Mouse (Mus musculus) layer of hippocampus, postnatal 36 days (tissue): ENCODE data around the gene Nxpe4. TPM values are rescaled to one million over a fixed set of nuclear protein-coding genes. Genes with fewer than 3 reads are reported as not detected.
"Not testable (repeated sequence)": the region's sequence is repeated elsewhere in the genome, so short reads cannot be mapped to it uniquely, and the experiment has no call there.

Experiments
- DNase-seq, 2 experiments: peaks; one replicate each; pipeline ENCODE4 v3.0.0; 2022
- total RNA-seq, 2 experiments: library from RNA; stranded (reverse); gene quantifications; 2 replicates each; pipeline ENCODE4 v1.2.3; 2021

Nxpe4 gene
- total RNA-seq, 2 experiments from 2014 or later, result 8.1 to 8.4 TPM

DNA sequence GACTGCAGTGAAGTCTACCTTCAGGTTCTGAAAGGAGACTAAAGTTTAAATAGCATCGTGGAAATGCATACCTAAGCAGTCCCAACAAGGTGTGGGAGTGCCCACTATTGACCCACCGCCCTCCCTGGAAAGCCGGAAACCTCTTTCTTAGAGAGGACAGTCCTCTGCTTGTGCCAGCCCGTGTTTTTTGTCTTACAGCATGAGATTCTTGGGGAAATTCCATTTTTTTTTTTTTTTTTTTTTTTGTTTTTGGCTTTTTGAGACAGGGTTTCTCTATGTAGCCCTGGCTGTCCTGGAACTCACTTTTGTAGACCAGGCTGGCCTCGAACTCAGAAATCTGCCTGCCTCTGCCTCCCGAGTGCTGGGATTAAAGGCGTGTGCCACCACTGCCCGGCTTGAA is 255.5 kb downstream of the Nxpe4 start:
- not testable (repeated sequence) for DNase-seq

- DNase-seq, result no peak
These were observed 256.2 kb downstream of the Nxpe4 start for GRCm38 (mm10) chr9:48417994-48418393.

DNA sequence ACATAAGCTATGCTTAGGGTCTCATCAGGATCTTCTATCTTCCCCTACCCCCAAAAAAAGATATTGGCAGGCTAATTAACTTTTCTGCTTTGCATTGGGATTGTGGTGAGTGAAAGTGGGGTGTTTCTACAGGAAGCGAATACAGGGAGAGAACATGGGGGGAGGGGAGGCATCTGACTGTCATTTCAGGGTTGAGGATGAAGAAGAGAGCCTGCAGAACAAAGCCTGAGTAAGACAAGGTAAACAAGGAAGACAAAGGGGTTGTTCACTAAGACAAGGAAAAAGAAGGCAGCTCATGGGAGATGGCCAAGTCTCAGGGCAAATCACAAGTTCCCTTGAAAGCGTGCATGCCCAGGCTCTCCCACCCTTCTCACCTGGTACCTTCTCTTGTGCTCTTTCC is 256.6 kb downstream of the Nxpe4 start:
- DNase-seq, result no peak

DNA sequence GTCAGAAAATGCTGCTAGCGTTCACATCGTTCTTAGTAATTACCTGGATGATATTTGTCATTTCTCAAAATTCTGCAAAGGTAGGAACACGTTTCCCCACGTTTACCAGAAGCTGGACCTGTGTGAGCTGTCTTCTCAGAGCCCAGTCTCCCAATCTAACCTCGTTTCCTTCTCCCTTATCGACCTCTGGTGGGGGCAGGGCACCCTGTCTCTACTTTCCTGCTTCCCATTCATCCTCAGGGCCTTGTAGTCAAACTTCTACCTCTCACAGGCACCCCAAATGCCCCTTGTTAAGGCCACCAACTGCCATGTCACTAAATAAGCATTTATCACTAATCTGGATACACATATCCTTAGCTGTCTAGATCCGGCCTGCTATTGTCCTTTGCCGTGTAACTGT is 257.0 kb downstream of the Nxpe4 start:
- no peak for DNase-seq

DNA sequence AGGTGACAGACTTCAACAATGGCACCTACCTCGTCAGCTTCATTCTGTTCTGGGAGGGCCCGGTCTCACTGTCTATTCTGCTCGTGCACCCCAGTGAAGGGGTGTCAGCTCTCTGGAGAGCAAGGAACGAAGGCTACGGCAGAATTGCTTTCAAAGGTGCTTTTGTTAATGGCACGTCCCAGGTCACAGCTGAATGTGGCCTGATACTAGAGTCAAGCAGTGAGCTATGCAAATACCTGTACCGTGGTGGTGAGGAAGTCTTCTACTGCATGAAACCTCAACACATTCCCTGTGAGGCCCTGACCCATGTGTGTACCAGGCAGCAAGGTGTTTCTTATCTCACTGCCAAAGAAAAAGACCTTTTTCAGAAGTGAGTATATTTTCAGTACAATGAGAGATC is 258.6 kb downstream of the Nxpe4 start:
- no peak for DNase-seq

DNA sequence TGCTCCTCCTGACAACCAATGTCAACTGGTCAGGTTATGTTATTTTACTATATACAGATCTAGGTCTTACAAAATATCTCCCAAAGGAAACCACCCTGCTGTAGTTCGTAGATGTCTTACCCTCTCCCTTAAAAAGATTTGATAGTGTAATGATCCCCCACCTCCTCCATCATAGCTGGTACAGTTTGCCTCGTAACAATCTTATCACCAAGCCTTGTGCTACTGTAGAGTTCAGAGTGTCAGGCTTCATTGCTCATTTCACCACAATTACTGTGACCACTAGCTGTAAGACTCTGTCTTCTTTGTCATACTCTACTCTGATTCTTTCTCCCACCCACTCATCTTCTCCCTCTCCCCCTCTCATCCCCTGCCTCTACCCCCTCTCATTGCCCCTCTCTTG is 259.2 kb downstream of the Nxpe4 start:
- no peak for DNase-seq

GRCm38 (mm10) chr9:48421561-48421960 is 259.7 kb downstream of the Nxpe4 start:
- no peak for DNase-seq

DNA sequence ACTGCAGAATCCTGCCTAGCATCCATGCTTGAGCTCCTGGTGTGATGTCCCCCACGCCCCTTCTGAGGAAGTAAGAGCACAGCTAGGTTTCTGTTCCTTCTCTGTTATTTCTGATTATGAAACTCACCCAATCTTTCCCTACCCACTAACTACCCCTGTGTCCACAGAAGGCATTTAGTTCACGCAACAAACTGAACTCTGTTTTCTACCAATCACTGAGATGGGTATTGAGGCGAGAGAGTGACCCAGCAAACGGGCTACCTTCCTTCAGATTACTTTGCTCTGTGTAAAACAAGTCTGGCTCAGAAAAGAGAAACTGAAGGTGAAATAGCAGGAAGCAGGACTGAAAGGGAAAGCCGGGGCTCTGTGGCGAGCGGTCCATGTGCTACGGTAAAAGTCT is 260.6 kb downstream of the Nxpe4 start:
- DNase-seq, result no peak

DNA sequence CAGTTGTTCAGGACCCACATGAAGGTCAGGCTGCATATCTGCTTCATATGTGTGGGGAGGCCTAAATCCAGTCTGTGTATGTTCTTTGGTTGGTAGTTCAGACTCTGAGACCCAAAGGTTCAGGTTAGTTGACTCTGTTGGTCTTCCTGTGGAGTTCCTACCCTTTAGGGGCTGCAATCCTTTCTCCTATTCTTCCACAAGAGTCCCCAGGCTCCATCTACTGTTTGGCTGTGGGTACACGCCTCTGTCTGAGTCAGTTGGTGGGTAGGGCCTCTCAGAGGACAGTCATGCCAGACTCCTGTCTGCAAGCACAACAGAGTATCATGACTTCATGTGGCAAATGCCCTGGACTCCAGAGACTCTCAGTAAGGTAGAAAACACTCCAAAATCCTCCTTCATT is 261.4 kb downstream of the Nxpe4 start:
- DNase-seq, result no peak

- DNase-seq, result no peak
These were observed 265.4 kb downstream of the Nxpe4 start for GRCm38 (mm10) chr9:48427176-48427575.

- no peak for DNase-seq
These were observed 270.6 kb downstream of the Nxpe4 start for GRCm38 (mm10) chr9:48432449-48432848.

DNA sequence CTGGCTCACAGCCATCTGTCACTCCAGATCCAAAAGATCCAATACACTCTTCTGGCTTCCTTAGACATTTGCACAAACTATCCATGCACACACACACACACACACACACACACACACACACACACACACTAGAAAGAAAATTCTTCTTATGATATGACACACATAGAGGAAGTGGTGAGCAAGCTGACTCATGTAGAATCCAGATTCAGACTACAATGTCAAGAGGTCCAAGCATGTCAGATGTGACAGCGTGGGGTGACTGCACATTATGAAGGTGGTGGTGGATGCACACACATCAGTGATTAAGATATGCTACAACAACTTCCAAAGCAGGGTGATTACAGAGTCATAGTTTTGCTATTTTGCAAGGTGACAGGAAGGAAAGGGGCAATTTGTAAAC is 282.1 kb downstream of the Nxpe4 start:
- no peak for DNase-seq

DNA sequence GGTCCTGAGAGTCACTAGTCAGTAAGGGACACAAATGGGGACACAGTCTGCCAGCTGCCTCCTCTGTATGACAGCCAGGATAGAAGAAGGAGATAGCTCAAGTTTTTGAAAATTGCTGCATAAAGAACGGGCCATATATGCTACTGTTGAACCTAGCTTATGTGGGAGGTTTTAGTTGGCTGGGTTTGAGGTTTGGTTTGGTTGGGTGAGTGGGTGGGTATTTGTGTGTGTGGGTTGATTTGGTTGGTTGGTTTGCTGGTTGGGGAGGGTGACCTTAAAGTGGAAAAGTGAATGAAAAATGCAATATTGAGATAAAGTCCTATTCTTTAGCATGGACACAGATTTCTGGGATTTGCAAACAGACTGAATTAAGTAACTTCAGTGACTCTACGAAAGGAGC is 283.0 kb downstream of the Nxpe4 start:
- no peak for DNase-seq

- no peak for DNase-seq
These were observed 286.0 kb downstream of the Nxpe4 start for GRCm38 (mm10) chr9:48447783-48448209.

Other genes with a start within 250 kb of the Nxpe4 start
- gene Nxpe2, start 191.4 kb downstream of the Nxpe4 start, total RNA-seq, result under 1 TPM in 1 of 2 experiments, not detected in 1; 0.12 TPM